Mouse (Mus musculus): ENCODE measurements around the gene Tescl. TPM values are rescaled to one million over a fixed set of nuclear protein-coding genes. Genes with fewer than 3 reads are reported as not detected.

The Tescl gene
- polyA plus RNA-seq, 1 experiment from 2014 or later, result not detected

- WGBS (ENCODE audit: insufficient replicate concordance), result 62% methylated on average over 5 of the region's 5 CpGs
- H3K27me3 ChIP-seq, result no peaks in the 10 kb centered on the region
- no peaks in the 10 kb centered on the region for H3K9me3 ChIP-seq (replicated peaks)
Observed at GRCm38 (mm10) chr7:24287670-24288069, 46.1 kb downstream of the Tescl start.

GRCm38 (mm10) chr7:24286916-24287315, 46.8 kb downstream of the Tescl start:
- Histone ChIP-seq H3K4me3 (replicated peaks) (no peak overlapping the region), H3K9me3 (replicated peaks) (no peaks in the 10 kb centered on the region), H3K36me3 (replicated peaks) (peaks cover 15% of the 10 kb centered on the region), H3K4me2 (no peak overlapping the region), H3K4me1 (replicated peaks) (no peaks in the 10 kb centered on the region), H3K9ac (no peak overlapping the region), H3K27me3 (no peaks in the 10 kb centered on the region), H3K27ac (replicated peaks) (no peak overlapping the region)
- no peak for ATAC-seq (ENCODE audit: insufficient read depth)
- WGBS (ENCODE audit: insufficient replicate concordance), result 63% methylated on average over 4 of the region's 4 CpGs

More at GRCm38 (mm10) chr7:24287670-24288069, 46.1 kb downstream of the Tescl start:
- peaks cover 23% of the 10 kb centered on the region for H3K36me3 ChIP-seq (replicated peaks)
- H3K9ac ChIP-seq, result no peak overlapping the region
- H3K4me1 ChIP-seq (replicated peaks), result no peaks in the 10 kb centered on the region
- H3K27ac ChIP-seq (replicated peaks), result no peak overlapping the region
- H3K4me2 ChIP-seq, result no peak overlapping the region
- H3K4me3 ChIP-seq (replicated peaks), result no peak overlapping the region
- no peak for ATAC-seq (ENCODE audit: insufficient read depth)

GRCm38 (mm10) chr7:24286090-24286489, 47.6 kb downstream of the Tescl start:
- H3K4me3 ChIP-seq (replicated peaks), result no peak overlapping the region
- no peaks in the 10 kb centered on the region for H3K9me3 ChIP-seq (replicated peaks)
- no peak overlapping the region for H3K9ac ChIP-seq
- no peaks in the 10 kb centered on the region for H3K27me3 ChIP-seq
- H3K4me2 ChIP-seq, result no peak overlapping the region
- no peak for ATAC-seq (ENCODE audit: insufficient read depth)
- 28% methylated on average over 4 of the region's 4 CpGs for WGBS (ENCODE audit: insufficient replicate concordance)
- peaks cover 7% of the 10 kb centered on the region; the same call in 1 of the 2 replicates for H3K36me3 ChIP-seq (replicated peaks)
- no peak overlapping the region for H3K27ac ChIP-seq (replicated peaks)
- no peaks in the 10 kb centered on the region for H3K4me1 ChIP-seq (replicated peaks)

Small RNA genes within 50 kb of the gene (microRNA-seq; reads per million reads assigned to microRNA genes)
- not detected for gene Gm27592

Other genes starting within 250 kb of the Tescl start
- gene Zfp112, start 221.6 kb downstream of the Tescl start, polyA plus RNA-seq (2015; fragmentation: Nextera tagmentation; extraction: Ambion mirVana), result 0.50 and 0.54 TPM in 2 replicates
- gene Zfp235, start 199.8 kb downstream of the Tescl start, polyA plus RNA-seq (2015; fragmentation: Nextera tagmentation; extraction: Ambion mirVana), result 3.3 and 3.5 TPM in 2 replicates
- gene Zfp114, start 158.9 kb downstream of the Tescl start, polyA plus RNA-seq (2015; fragmentation: Nextera tagmentation; extraction: Ambion mirVana), result 0.40 and 0.61 TPM in 2 replicates
- gene Zfp111, start 122.5 kb downstream of the Tescl start, polyA plus RNA-seq (2015; fragmentation: Nextera tagmentation; extraction: Ambion mirVana), result 1.1 TPM in 2 replicates
- gene Zfp109, start 96.4 kb downstream of the Tescl start, polyA plus RNA-seq (2015; fragmentation: Nextera tagmentation; extraction: Ambion mirVana), result 1.0 and 1.2 TPM in 2 replicates
- gene Zfp108, start 79.1 kb downstream of the Tescl start, polyA plus RNA-seq (2015; fragmentation: Nextera tagmentation; extraction: Ambion mirVana), result 0.38 and 0.51 TPM in 2 replicates
- gene Zfp93, start 63.5 kb downstream of the Tescl start, polyA plus RNA-seq (2015; fragmentation: Nextera tagmentation; extraction: Ambion mirVana), result 0.88 and 0.93 TPM in 2 replicates
- gene Zfp61, start 32.7 kb downstream of the Tescl start, polyA plus RNA-seq (2015; fragmentation: Nextera tagmentation; extraction: Ambion mirVana), result 2.1 and 2.6 TPM in 2 replicates
- gene Zfp94, start 17.3 kb downstream of the Tescl start, polyA plus RNA-seq (2015; fragmentation: Nextera tagmentation; extraction: Ambion mirVana), result 1.7 TPM in 2 replicates
- not detected in 2 replicates for gene Lypd5, start 15.3 kb upstream of the Tescl start, polyA plus RNA-seq (2015; fragmentation: Nextera tagmentation; extraction: Ambion mirVana)
- 127 and 144 TPM in 2 replicates for gene Kcnn4, start 36.3 kb upstream of the Tescl start, polyA plus RNA-seq (2015; fragmentation: Nextera tagmentation; extraction: Ambion mirVana)
- gene Smg9, start 65.7 kb upstream of the Tescl start, polyA plus RNA-seq (2015; fragmentation: Nextera tagmentation; extraction: Ambion mirVana), result 14.8 and 15.9 TPM in 2 replicates
- 0.18 TPM in 1 of 2 replicates, not detected in the other for gene Irgc1, start 118.4 kb upstream of the Tescl start, polyA plus RNA-seq (2015; fragmentation: Nextera tagmentation; extraction: Ambion mirVana)
- 5.8 and 6.5 TPM in 2 replicates for gene Plaur, start 128.5 kb upstream of the Tescl start, polyA plus RNA-seq (2015; fragmentation: Nextera tagmentation; extraction: Ambion mirVana)
- gene Cadm4, start 148.1 kb upstream of the Tescl start, polyA plus RNA-seq (2015; fragmentation: Nextera tagmentation; extraction: Ambion mirVana), result 0.20 and 0.25 TPM in 2 replicates
- 4.2 and 4.5 TPM in 2 replicates for gene Zfp428, start 173.1 kb upstream of the Tescl start, polyA plus RNA-seq (2015; fragmentation: Nextera tagmentation; extraction: Ambion mirVana)
- gene AC161166.1, start 178.5 kb upstream of the Tescl start, polyA plus RNA-seq (2015; fragmentation: Nextera tagmentation; extraction: Ambion mirVana), result not detected in 2 replicates
- 1.6 and 2.0 TPM in 2 replicates for gene Irgq, start 196.8 kb upstream of the Tescl start, polyA plus RNA-seq (2015; fragmentation: Nextera tagmentation; extraction: Ambion mirVana)
- gene Pinlyp, start 212.2 kb upstream of the Tescl start, polyA plus RNA-seq (2015; fragmentation: Nextera tagmentation; extraction: Ambion mirVana), result not detected in 2 replicates
- 41.1 and 48.9 TPM in 2 replicates for gene Xrcc1, start 212.4 kb upstream of the Tescl start, polyA plus RNA-seq (2015; fragmentation: Nextera tagmentation; extraction: Ambion mirVana)